Mouse (Mus musculus) hindbrain, postnatal 0 days (tissue): ENCODE measurements at regions not wholly inside any gene's neighbourhood (a gene's known extent, or its start where the extent isn't known, plus 50 kb on each side); places are given as distances from the start of the nearest gene placed in this dataset.

Experiments used
- ATAC-seq: fragments of 200-750 bp; cut with Nextera tagmentation; 2 replicates; pipeline ENCODE4 v1.8.0; 2017; ENCODE audit warnings: mild to moderate bottlenecking, moderate TSS enrichment, moderate library complexity
- DNase-seq: peaks from one replicate; pipeline ENCODE4 v3.0.0-alpha.2; 2015; ENCODE audit warnings: low spot score
- H3K27ac ChIP-seq: fragments of 300-500 bp; sonication (generic); 2 replicates; pipeline ENCODE4 v1.5.1; 2014; ENCODE audit warnings: mild to moderate bottlenecking
- H3K27me3 ChIP-seq: fragments of 300-500 bp; sonication (generic); 2 replicates; pipeline ENCODE4 v1.6.1; 2014; ENCODE audit warnings: low read length, mixed read lengths; ENCODE audit not compliant: insufficient read depth
- H3K36me3 ChIP-seq: fragments of 300-500 bp; sonication (generic); 2 replicates; pipeline ENCODE4 v1.6.1; 2014; ENCODE audit warnings: low read length, mixed read lengths; ENCODE audit not compliant: insufficient read depth
- H3K4me1 ChIP-seq: fragments of 300-500 bp; sonication (generic); 2 replicates; pipeline ENCODE4 v1.6.1; 2014; ENCODE audit warnings: antibody characterized with exemption, low read length, mixed read lengths; ENCODE audit not compliant: insufficient read depth
- H3K4me2 ChIP-seq: fragments of 300-500 bp; sonication (generic); 2 replicates; pipeline ENCODE4 v1.6.1; 2014; ENCODE audit warnings: low read depth, mild to moderate bottlenecking, low read length, moderate library complexity, mixed read lengths
- H3K4me3 ChIP-seq: fragments of 300-500 bp; sonication (generic); 2 replicates; pipeline ENCODE4 v1.5.1; 2014; ENCODE audit warnings: low read length
- H3K9ac ChIP-seq: fragments of 300-500 bp; sonication (generic); replicated peaks from 2 replicates; pipeline ENCODE4 v1.6.1; 2014; ENCODE audit warnings: mild to moderate bottlenecking, low read length, moderate library complexity, mixed read lengths
- H3K9me3 ChIP-seq: fragments of 300-500 bp; sonication (generic); 2 replicates; pipeline ENCODE4 v1.6.1; 2016; ENCODE audit warnings: low read length, mixed read lengths
- CTCF ChIP-seq: IDR thresholded peaks from 2 replicates; pipeline ENCODE4 v1.5.1; 2016; ENCODE audit warnings: antibody characterized with exemption, control low read depth, low read depth
- WGBS: fragments of 180-500 bp; shearing (Covaris S2); extraction: QIAGEN DNeasy Blood & Tissue Kit; methylation state at CpG from one replicate; pipeline ENCODE4 v1.1.7; 2014; 5-methylcytosine and 5-hydroxymethylcytosine counted together

- no peak for DNase-seq
- 69% methylated on average over 6 of the region's 6 CpGs for WGBS
- no peak for TF ChIP-seq CTCF
- ATAC-seq, result no peak
- no peak overlapping the region for H3K9ac ChIP-seq
- no peak overlapping the region for H3K27ac ChIP-seq
- no peak overlapping the region for H3K4me2 ChIP-seq
- no peak overlapping the region for H3K4me3 ChIP-seq
- no peaks in the 10 kb centered on the region for H3K27me3 ChIP-seq
- H3K36me3 ChIP-seq, result no peaks in the 10 kb centered on the region
- no peaks in the 10 kb centered on the region for H3K4me1 ChIP-seq
- no peaks in the 10 kb centered on the region for H3K9me3 ChIP-seq
Measured at GRCm38 (mm10) chr4:58613536-58613935, 59.8 kb upstream of the Lpar1 start.

- Histone ChIP-seq H3K27me3 (no peaks in the 10 kb centered on the region), H3K9ac (no peak overlapping the region), H3K36me3 (no peaks in the 10 kb centered on the region), H3K9me3 (no peaks in the 10 kb centered on the region), H3K27ac (no peak overlapping the region), H3K4me1 (no peaks in the 10 kb centered on the region), H3K4me3 (no peak overlapping the region), H3K4me2 (no peak overlapping the region)
- ATAC-seq (no peak), DNase-seq (no peak)
- TF ChIP-seq CTCF, result no peak
- 86% methylated on average over 3 of the region's 3 CpGs for WGBS
Measured at GRCm38 (mm10) chr4:58613022-58613421, 59.3 kb upstream of the Lpar1 start.

- DNase-seq (no peak), ATAC-seq (no peak)
- H3K9ac ChIP-seq, result no peak overlapping the region
- H3K4me3 ChIP-seq, result no peak overlapping the region
- H3K27me3 ChIP-seq, result no peaks in the 10 kb centered on the region
- WGBS, result 82% methylated on average over 2 of the region's 2 CpGs
- no peaks in the 10 kb centered on the region for H3K4me1 ChIP-seq
- H3K9me3 ChIP-seq, result 0 out of 2 replicates have a peak, but pooled peaks cover 2% of the 10 kb centered on the region
- no peak overlapping the region for H3K4me2 ChIP-seq
- H3K36me3 ChIP-seq, result no peaks in the 10 kb centered on the region
- TF ChIP-seq CTCF, result no peak
- H3K27ac ChIP-seq, result no peak overlapping the region
Measured at GRCm38 (mm10) chr4:58607491-58607890, 53.8 kb upstream of the Lpar1 start.

GRCm38 (mm10) chr4:58605941-58606340 is 52.2 kb upstream of the Lpar1 start:
- Histone ChIP-seq H3K4me2 (no peak overlapping the region), H3K36me3 (no peaks in the 10 kb centered on the region), H3K9ac (no peak overlapping the region), H3K4me1 (no peaks in the 10 kb centered on the region), H3K4me3 (no peak overlapping the region), H3K9me3 (0 out of 2 replicates have a peak, but pooled peaks cover 2% of the 10 kb centered on the region), H3K27me3 (no peaks in the 10 kb centered on the region), H3K27ac (no peak overlapping the region)
- DNase-seq (no peak), ATAC-seq (no peak)
- WGBS, result 89% methylated on average over 3 of the region's 3 CpGs
- no peak for TF ChIP-seq CTCF
